Mouse (Mus musculus): ENCODE results near the gene Gm136. TPM values are rescaled to one million over a fixed set of nuclear protein-coding genes. Genes with fewer than 3 reads are reported as not detected.
"Not testable (repeated sequence)": the region's sequence is repeated elsewhere in the genome, so short reads cannot be mapped to it uniquely, and the experiment has no call there.

The Gm136 gene
- polyA plus RNA-seq, 1 experiment from 2014 or later, result not detected

GRCm38 (mm10) chr4:34771652-34772371 is 15.7 kb upstream of the Gm136 start:
- H3K9me3 ChIP-seq (replicated peaks), result no peaks in the 10 kb centered on the region
- H3K4me1 ChIP-seq (replicated peaks), result peaks cover 12% of the 10 kb centered on the region
- H3K4me3 ChIP-seq (replicated peaks), result no peak overlapping the region
- ATAC-seq (ENCODE audit: insufficient read depth), result no peak
- 44% methylated on average over 8 of the region's 8 CpGs for WGBS (ENCODE audit: insufficient replicate concordance)
- peaks cover 3% of the 10 kb centered on the region for H3K36me3 ChIP-seq (replicated peaks)
- H3K27ac ChIP-seq (replicated peaks), result no peak overlapping the region
- H3K9ac ChIP-seq, result no peak overlapping the region
- no peak overlapping the region for H3K4me2 ChIP-seq
- H3K27me3 ChIP-seq, result no peaks in the 10 kb centered on the region

- Histone ChIP-seq H3K4me2 (no peak overlapping the region), H3K27ac (replicated peaks) (no peak overlapping the region), H3K4me3 (replicated peaks) (no peak overlapping the region), H3K4me1 (replicated peaks) (no peaks in the 10 kb centered on the region), H3K27me3 (no peaks in the 10 kb centered on the region), H3K9me3 (replicated peaks) (no peaks in the 10 kb centered on the region), H3K9ac (no peak overlapping the region), H3K36me3 (replicated peaks) (no peaks in the 10 kb centered on the region)
- 30% methylated on average over 6 of the region's 6 CpGs for WGBS (ENCODE audit: insufficient replicate concordance)
- no peak for ATAC-seq (ENCODE audit: insufficient read depth)
Measured at GRCm38 (mm10) chr4:34749236-34749635, 6.8 kb downstream of the Gm136 start.

- H3K9ac ChIP-seq, result no peak overlapping the region
- WGBS (ENCODE audit: insufficient replicate concordance), result 60% methylated on average over 3 of the region's 3 CpGs
- peaks cover 8% of the 10 kb centered on the region for H3K4me1 ChIP-seq (replicated peaks)
- H3K27me3 ChIP-seq, result peaks cover 12% of the 10 kb centered on the region
- H3K27ac ChIP-seq (replicated peaks), result no peak overlapping the region
- no peak for ATAC-seq (ENCODE audit: insufficient read depth)
- H3K9me3 ChIP-seq (replicated peaks), result no peaks in the 10 kb centered on the region
- no peaks in the 10 kb centered on the region for H3K36me3 ChIP-seq (replicated peaks)
- H3K4me2 ChIP-seq, result no peak overlapping the region
- no peak overlapping the region for H3K4me3 ChIP-seq (replicated peaks)
Measured at GRCm38 (mm10) chr4:34734461-34734860, 21.6 kb downstream of the Gm136 start.

GRCm38 (mm10) chr4:34733415-34733814 is 22.6 kb downstream of the Gm136 start:
- 17% methylated on average over 2 of the region's 2 CpGs for WGBS (ENCODE audit: insufficient replicate concordance)
- H3K27me3 ChIP-seq, result peaks cover 17% of the 10 kb centered on the region

GRCm38 (mm10) chr4:34729851-34730341 is 26.2 kb downstream of the Gm136 start, which contains the start of gene Cfap206:
Cfap206 (minus strand) TSS chr4:34730206.
- H3K36me3 ChIP-seq (replicated peaks), result no peaks in the 10 kb centered on the region
- peaks cover 26% of the 10 kb centered on the region for H3K27me3 ChIP-seq
- peak within 1 kb of the TSS; percentile 77 for H3K4me2 ChIP-seq
- no peak within 1 kb of the TSS for H3K27ac ChIP-seq (replicated peaks)
- H3K4me3 ChIP-seq (replicated peaks), result peak within 1 kb of the TSS; percentile 54
- H3K9me3 ChIP-seq (replicated peaks), result no peaks in the 10 kb centered on the region
- peak; percentile 75 for ATAC-seq (ENCODE audit: insufficient read depth)
- peaks cover 8% of the 10 kb centered on the region for H3K4me1 ChIP-seq (replicated peaks)
- WGBS (ENCODE audit: insufficient replicate concordance), result under 1% methylated on average over 38 of the region's 38 CpGs
- H3K9ac ChIP-seq, result no peak within 1 kb of the TSS

More at GRCm38 (mm10) chr4:34733415-34733814, 22.6 kb downstream of the Gm136 start:
- H3K4me1 ChIP-seq (replicated peaks); H3K4me2 ChIP-seq; H3K36me3 ChIP-seq (replicated peaks); H3K4me3 ChIP-seq (replicated peaks); H3K27ac ChIP-seq (replicated peaks); H3K9me3 ChIP-seq (replicated peaks); ATAC-seq (ENCODE audit: insufficient read depth); H3K9ac ChIP-seq: not testable (repeated sequence)

- not testable (repeated sequence) for H3K36me3 ChIP-seq (replicated peaks); H3K4me2 ChIP-seq; H3K9ac ChIP-seq; H3K4me1 ChIP-seq (replicated peaks); H3K27ac ChIP-seq (replicated peaks); H3K4me3 ChIP-seq (replicated peaks); H3K9me3 ChIP-seq (replicated peaks); ATAC-seq (ENCODE audit: insufficient read depth)
- WGBS (ENCODE audit: insufficient replicate concordance), result 58% methylated on average over 3 of the region's 3 CpGs
- H3K27me3 ChIP-seq, result peaks cover 23% of the 10 kb centered on the region
Measured at GRCm38 (mm10) chr4:34725710-34726109, 30.4 kb downstream of the Gm136 start.

- WGBS (ENCODE audit: insufficient replicate concordance), result 56% methylated on average over 4 of the region's 4 CpGs
Measured at GRCm38 (mm10) chr4:34724306-34724705, 31.8 kb downstream of the Gm136 start.

GRCm38 (mm10) chr4:34723186-34723585 is 32.9 kb downstream of the Gm136 start:
- Histone ChIP-seq H3K9me3 (replicated peaks) (0 out of 2 replicates have a peak, but pooled peaks cover 9% of the 10 kb centered on the region), H3K36me3 (replicated peaks) (no peaks in the 10 kb centered on the region), H3K4me1 (replicated peaks) (no peaks in the 10 kb centered on the region), H3K4me2 (no peak overlapping the region), H3K27ac (replicated peaks) (no peak overlapping the region), H3K4me3 (replicated peaks) (no peak overlapping the region), H3K27me3 (peaks cover 7% of the 10 kb centered on the region), H3K9ac (no peak overlapping the region)
- WGBS (ENCODE audit: insufficient replicate concordance), result 59% methylated on average over 4 of the region's 4 CpGs
- no peak for ATAC-seq (ENCODE audit: insufficient read depth)

More at GRCm38 (mm10) chr4:34724306-34724705, 31.8 kb downstream of the Gm136 start:
- H3K9me3 ChIP-seq (replicated peaks), result 0 out of 2 replicates have a peak, but pooled peaks cover 7% of the 10 kb centered on the region
- peaks cover 13% of the 10 kb centered on the region for H3K27me3 ChIP-seq
- no peak overlapping the region for H3K4me2 ChIP-seq
- H3K9ac ChIP-seq, result no peak overlapping the region
- no peaks in the 10 kb centered on the region for H3K4me1 ChIP-seq (replicated peaks)
- H3K27ac ChIP-seq (replicated peaks), result no peak overlapping the region
- no peak overlapping the region for H3K4me3 ChIP-seq (replicated peaks)
- H3K36me3 ChIP-seq (replicated peaks), result no peaks in the 10 kb centered on the region
- ATAC-seq (ENCODE audit: insufficient read depth), result no peak

GRCm38 (mm10) chr4:34720127-34720895 is 35.8 kb downstream of the Gm136 start:
- Histone ChIP-seq H3K4me3 (replicated peaks) (no peak overlapping the region), H3K36me3 (replicated peaks) (no peaks in the 10 kb centered on the region), H3K9ac (no peak overlapping the region), H3K4me2 (no peak overlapping the region), H3K9me3 (replicated peaks) (0 out of 2 replicates have a peak, but pooled peaks cover 9% of the 10 kb centered on the region), H3K4me1 (replicated peaks) (no peaks in the 10 kb centered on the region), H3K27me3 (no peaks in the 10 kb centered on the region), H3K27ac (replicated peaks) (no peak overlapping the region)
- WGBS (ENCODE audit: insufficient replicate concordance), result 63% methylated on average over 7 of the region's 7 CpGs
- ATAC-seq (ENCODE audit: insufficient read depth), result no peak

GRCm38 (mm10) chr4:34719421-34719820 is 36.6 kb downstream of the Gm136 start:
- Histone ChIP-seq H3K4me1 (replicated peaks) (no peaks in the 10 kb centered on the region), H3K4me3 (replicated peaks) (no peak overlapping the region), H3K36me3 (replicated peaks) (no peaks in the 10 kb centered on the region), H3K4me2 (no peak overlapping the region), H3K9me3 (replicated peaks) (0 out of 2 replicates have a peak, but pooled peaks cover 9% of the 10 kb centered on the region), H3K9ac (no peak overlapping the region), H3K27me3 (no peaks in the 10 kb centered on the region), H3K27ac (replicated peaks) (no peak overlapping the region)
- WGBS (ENCODE audit: insufficient replicate concordance), result 86% methylated on average over 12 of the region's 12 CpGs
- ATAC-seq (ENCODE audit: insufficient read depth), result no peak

- H3K27ac ChIP-seq (replicated peaks), result no peak overlapping the region
- H3K36me3 ChIP-seq (replicated peaks), result no peaks in the 10 kb centered on the region
- no peaks in the 10 kb centered on the region for H3K27me3 ChIP-seq
- no peak overlapping the region for H3K4me2 ChIP-seq
- no peak overlapping the region for H3K9ac ChIP-seq
- no peak for ATAC-seq (ENCODE audit: insufficient read depth)
- H3K4me3 ChIP-seq (replicated peaks), result no peak overlapping the region
- H3K4me1 ChIP-seq (replicated peaks), result no peaks in the 10 kb centered on the region
- 65% methylated on average over 1 of the region's 1 CpGs for WGBS (ENCODE audit: insufficient replicate concordance)
- 0 out of 2 replicates have a peak, but pooled peaks cover 6% of the 10 kb centered on the region for H3K9me3 ChIP-seq (replicated peaks)
Measured at GRCm38 (mm10) chr4:34715062-34715461, 41.0 kb downstream of the Gm136 start.
